Mouse (Mus musculus): Measurements from ENCODE around the gene Srrm3.

GRCm38 (mm10) chr5:135793996-135794858, 12.5 kb upstream of the Srrm3 start:
- TF ChIP-seq CTCF (IDR thresholded peaks at IDR 0.05; ENCODE audit: low read depth, low read length) (peak; percentile 43), POLR2A (IDR thresholded peaks at IDR 0.05; ENCODE audit: borderline replicate concordance, low read depth, low read length) (no peak)
